13 mouse cellular contexts compared by ENCODE assay signal in genomic region chr2:73659041-73659440, GRCm38 (mm10).
DNase-seq lines count a peak whose midpoint lies in the region; ATAC-seq lines count a peak whose summit lies in the region.
"Had no signal": no experiment of that assay in that cellular context is flagged by ENCODE, and none has a peak within 500 bp of the region (broad histone marks: within the 10 kb centered on the region; RNA-seq: fewer than 3 reads in every experiment).

No protein-coding gene starts in this region.

- H3K27me3 ChIP-seq in heart, embryonic 14.5 days (ENCODE audit: control insufficient read depth, insufficient read depth, low read length): no peaks in the 10 kb centered on the region
- no peaks in the 10 kb centered on the region for H3K27me3 ChIP-seq in lung, embryonic 16.5 days (ENCODE audit: control insufficient read depth, insufficient read depth, low read depth, low read length)
- no peaks in the 10 kb centered on the region for H3K27me3 ChIP-seq in midbrain, embryonic 13.5 days
- H3K27me3 ChIP-seq: embryonic facial prominence, embryonic 12.5 days; liver, embryonic 13.5 days had no signal

- H3K36me3 ChIP-seq in heart, embryonic 14.5 days (ENCODE audit: control insufficient read depth, insufficient read depth, low read length): no peaks in the 10 kb centered on the region
- no peaks in the 10 kb centered on the region for H3K36me3 ChIP-seq in lung, embryonic 16.5 days (ENCODE audit: control insufficient read depth, insufficient read depth, low read length)
- no peaks in the 10 kb centered on the region for H3K36me3 ChIP-seq in midbrain, embryonic 13.5 days
- H3K36me3 ChIP-seq: embryonic facial prominence, embryonic 12.5 days; liver, embryonic 13.5 days had no signal

- peaks cover 9 to 24% of the 10 kb centered on the region in 2 experiments for H3K4me1 ChIP-seq in heart, embryonic 14.5 days (ENCODE audit: control insufficient read depth in 2 of 2, insufficient read depth in 2 of 2, low read length in 2 of 2)
- H3K4me1 ChIP-seq in lung, embryonic 16.5 days (replicated peaks; ENCODE audit: control insufficient read depth, insufficient read depth, low read length): peaks cover 18% of the 10 kb centered on the region
- peaks cover 51% of the 10 kb centered on the region for H3K4me1 ChIP-seq in midbrain, embryonic 13.5 days (replicated peaks)
- H3K4me1 ChIP-seq: liver, embryonic 13.5 days had no signal

- WGBS in heart, embryonic 14.5 days: 70% methylated on average over 8 of the region's 8 CpGs
- WGBS in lung, embryonic 16.5 days: 58% methylated on average over 8 of the region's 8 CpGs
- 42% methylated on average over 8 of the region's 8 CpGs for whole genome bisulfite sequencing in midbrain, embryonic 13.5 days

- H3K9ac ChIP-seq in heart, embryonic 14.5 days (ENCODE audit: low read length): peak overlapping the region; percentile 7; the same call in 1 of the 2 replicates
- peak overlapping the region; percentile 16 for H3K9ac ChIP-seq in lung, embryonic 16.5 days (ENCODE audit: low read length)
- no peak overlapping the region for H3K9ac ChIP-seq in midbrain, embryonic 13.5 days (replicated peaks)
- H3K9ac ChIP-seq: embryonic facial prominence, embryonic 12.5 days; liver, embryonic 13.5 days had no signal

- peak overlapping the region; percentile 73 for H3K4me2 ChIP-seq in heart, embryonic 14.5 days (ENCODE audit: low read length)
- peak overlapping the region; percentile 58 for H3K4me2 ChIP-seq in lung, embryonic 16.5 days (ENCODE audit: low read depth, low read length)
- H3K4me2 ChIP-seq in midbrain, embryonic 13.5 days (replicated peaks): peak overlapping the region; percentile 51; the same call in 1 of the 2 replicates
- H3K4me2 ChIP-seq: embryonic facial prominence, embryonic 12.5 days; liver, embryonic 13.5 days had no signal

- ATAC-seq in heart, embryonic 14.5 days (ENCODE audit: insufficient number of reproducible peaks, insufficient read depth, low FRiP score, low read depth): no peak
- ATAC-seq in lung, embryonic 16.5 days (ENCODE audit: low read depth): no peak
- no peak for ATAC-seq in midbrain, embryonic 13.5 days

- DNase-seq in heart, postnatal 36 days: no peak
- no peak for DNase-seq in lung, postnatal 10 days
- peak; percentile 72 for DNase-seq in retina, postnatal 1 day
- DNase-seq in right cerebral cortex, postnatal 14 days: no peak
- DNase-seq in liver: no peak
- DNase-seq: adrenal gland, postnatal 25 days; heart, postnatal 14 days; kidney, adult 9 months; liver, embryonic 13.5 days had no signal

- intact Hi-C loops in heart, postnatal 36 days (cut with DNase I): no loop called here

- H3K27ac ChIP-seq in heart, embryonic 14.5 days (replicated peaks in 1 of 2; ENCODE audit: control insufficient read depth in 1 of 2, insufficient read depth in 1 of 2, low read depth in 2 of 2, low read length in 2 of 2): no peak overlapping the region
- no peak overlapping the region for H3K27ac ChIP-seq in lung, embryonic 16.5 days (ENCODE audit: low read length)
- 0 out of 2 replicates have a peak overlapping the region, but pooled peaks have one; percentile 75 for H3K27ac ChIP-seq in midbrain, embryonic 13.5 days
- H3K27ac ChIP-seq: embryonic facial prominence, embryonic 12.5 days; liver, embryonic 13.5 days had no signal

- H3K9me3 ChIP-seq in heart, embryonic 14.5 days (ENCODE audit: control insufficient read depth, low read length): no peaks in the 10 kb centered on the region
- H3K9me3 ChIP-seq in lung, embryonic 16.5 days (ENCODE audit: control insufficient read depth, low read length): no peaks in the 10 kb centered on the region
- no peaks in the 10 kb centered on the region for H3K9me3 ChIP-seq in midbrain, embryonic 13.5 days
- H3K9me3 ChIP-seq: embryonic facial prominence, embryonic 12.5 days; liver, embryonic 13.5 days had no signal

- peak overlapping the region in 1 of 2 experiments; percentile 39; a peak in 1 of 4 replicates for H3K4me3 ChIP-seq in heart, embryonic 14.5 days (ENCODE audit: control insufficient read depth in 1 of 2, insufficient read depth in 1 of 2, low read depth in 1 of 2, low read length in 2 of 2)
- H3K4me3 ChIP-seq in lung, embryonic 16.5 days (ENCODE audit: low read length): peak overlapping the region; percentile 46
- no peak overlapping the region for H3K4me3 ChIP-seq in midbrain, embryonic 13.5 days (replicated peaks)
- H3K4me3 ChIP-seq: embryonic facial prominence, embryonic 12.5 days; liver, embryonic 13.5 days had no signal
